Mouse (Mus musculus) G1E (cell line): ENCODE results near the gene Ccnd3. TPM values are rescaled to one million over a fixed set of nuclear protein-coding genes. Genes with fewer than 3 reads are reported as not detected.

Experiments
- ATAC-seq: 2 replicates; pipeline ENCODE4 v1.8.0; 2016; ENCODE audit warnings: mild to moderate bottlenecking; ENCODE audit not compliant: insufficient number of reproducible peaks, poor library complexity, low FRiP score, severe bottlenecking; ENCODE audit errors: extremely low read depth
- DNase-seq: peaks from one replicate; pipeline ENCODE4 v3.0.0; 2012; ENCODE audit warnings: low spot score
- H3K27me3 ChIP-seq: 2 replicates; pipeline ENCODE4 v1.6.1; 2012; ENCODE audit warnings: mild to moderate bottlenecking, low read length, inconsistent platforms; ENCODE audit not compliant: insufficient read depth
- H3K36me3 ChIP-seq: replicated peaks from 2 replicates; pipeline ENCODE3; 2012; ENCODE audit warnings: mild to moderate bottlenecking, inconsistent platforms
- H3K4me1 ChIP-seq: 2 replicates; pipeline ENCODE4 v1.6.1; 2012; ENCODE audit warnings: low read depth, low read length, inconsistent platforms, mixed read lengths; ENCODE audit not compliant: insufficient read depth
- H3K4me3 ChIP-seq: 2 replicates; pipeline ENCODE4 v1.5.1; 2012; ENCODE audit warnings: low read depth, mild to moderate bottlenecking, inconsistent platforms, low read length, moderate library complexity, mixed read lengths
- H3K9me3 ChIP-seq: replicated peaks from 2 replicates; pipeline ENCODE4 v1.6.1; 2012; ENCODE audit warnings: inconsistent platforms
- CTCF ChIP-seq: IDR thresholded peaks from 2 replicates; pipeline ENCODE4 v1.5.1; 2012; ENCODE audit warnings: low read depth, low read length, inconsistent platforms, mixed read lengths
- GATA1 ChIP-seq: IDR thresholded peaks from 2 replicates; pipeline ENCODE4 v1.6.1; 2012; ENCODE audit warnings: borderline replicate concordance, low read length, inconsistent platforms, mixed read lengths
- GATA2 ChIP-seq: IDR thresholded peaks from 2 replicates; pipeline ENCODE4 v1.6.1; 2012; ENCODE audit warnings: low read depth, low read length, inconsistent platforms, borderline replicate concordance
- POLR2AphosphoS5 ChIP-seq: IDR thresholded peaks from 2 replicates; pipeline ENCODE4 v1.6.1; 2012; ENCODE audit warnings: low read depth, low read length, inconsistent platforms; ENCODE audit not compliant: insufficient replicate concordance
- TAL1 ChIP-seq: conservative IDR thresholded peaks from 2 replicates; pipeline ENCODE4 v1.6.1; 2012; ENCODE audit warnings: low read depth, low read length, inconsistent platforms, mixed read lengths
- polyA plus RNA-seq: library from polyadenylated mRNA; stranded (reverse); fragments of >175 nt; gene quantifications from 2 replicates; pipeline ENCODE4 v1.2.3, GENCODE M21; 2012
- total RNA-seq, 2 experiments: library from RNA; stranded (forward) in 1 of 2; stranded (reverse) in 1 of 2; fragments of 200-1000 nt in 1 of 2; fragments of >200 nt in 1 of 2; fragmentation: Nextera tagmentation in 1 of 2; gene quantifications; 2 replicates each; pipeline ENCODE4 v1.2.3; 2014 to 2017

Gene Ccnd3
- total and polyA plus RNA-seq, 3 experiments = 134 to 426 (median 229) TPM

- Histone ChIP-seq H3K27me3 (no peaks in the 10 kb centered on the region), H3K36me3 (peaks cover 96% of the 10 kb centered on the region), H3K4me3 (no peak overlapping the region), H3K9me3 (no peaks in the 10 kb centered on the region), H3K4me1 (peaks cover 65% of the 10 kb centered on the region)
- TF ChIP-seq TAL1 (no peak), GATA2 (no peak), CTCF (no peak), GATA1 (no peak), POLR2AphosphoS5 (no peak)
- ATAC-seq = no peak
- DNase-seq = no peak
Observed at GRCm38 (mm10) chr17:47600601-47601388, 95.9 kb downstream of the Ccnd3 start.

GRCm38 (mm10) chr17:47601389-47601755 lies 96.5 kb downstream of the Ccnd3 start:
- Histone ChIP-seq H3K4me3 (peak overlapping the region; percentile 11; the same call in 1 of the 2 replicates), H3K9me3 (no peaks in the 10 kb centered on the region), H3K4me1 (peaks cover 60% of the 10 kb centered on the region), H3K36me3 (peaks cover 96% of the 10 kb centered on the region), H3K27me3 (no peaks in the 10 kb centered on the region)
- ATAC-seq = no peak
- DNase-seq = no peak
- TF ChIP-seq POLR2AphosphoS5 (no peak), GATA1 (no peak), GATA2 (no peak), CTCF (no peak), TAL1 (no peak)

- TF ChIP-seq TAL1 (no peak), GATA1 (no peak), GATA2 (no peak), POLR2AphosphoS5 (no peak), CTCF (no peak)
- H3K4me3 ChIP-seq = no peak overlapping the region
- peaks cover 59% of the 10 kb centered on the region for H3K4me1 ChIP-seq
- peaks cover 95% of the 10 kb centered on the region for H3K36me3 ChIP-seq
- H3K9me3 ChIP-seq = no peaks in the 10 kb centered on the region
- ATAC-seq (no peak), DNase-seq (no peak)
- no peaks in the 10 kb centered on the region for H3K27me3 ChIP-seq
Observed at GRCm38 (mm10) chr17:47602289-47602688, 97.4 kb downstream of the Ccnd3 start.

- H3K4me3 ChIP-seq = no peak overlapping the region
- no peaks in the 10 kb centered on the region for H3K9me3 ChIP-seq
- no peak for ATAC-seq
- TF ChIP-seq CTCF (no peak), POLR2AphosphoS5 (no peak), GATA2 (no peak), GATA1 (no peak), TAL1 (no peak)
- DNase-seq = no peak
- peaks cover 82% of the 10 kb centered on the region for H3K36me3 ChIP-seq
- H3K27me3 ChIP-seq = no peaks in the 10 kb centered on the region
- peaks cover 40% of the 10 kb centered on the region for H3K4me1 ChIP-seq
Observed at GRCm38 (mm10) chr17:47606220-47606619, 101.4 kb downstream of the Ccnd3 start.

GRCm38 (mm10) chr17:47609182-47609581 lies 104.3 kb downstream of the Ccnd3 start:
- TF ChIP-seq GATA1 = no peak
- no peak for TF ChIP-seq POLR2AphosphoS5
- no peak for TF ChIP-seq TAL1
- no peak for TF ChIP-seq CTCF
- ATAC-seq = no peak
- Histone ChIP-seq H3K4me3 (no peak overlapping the region; the same call in 1 of the 2 replicates), H3K27me3 (no peaks in the 10 kb centered on the region), H3K36me3 (peaks cover 75% of the 10 kb centered on the region), H3K9me3 (no peaks in the 10 kb centered on the region), H3K4me1 (peaks cover 51% of the 10 kb centered on the region)
- DNase-seq = no peak

GRCm38 (mm10) chr17:47610849-47611660 lies 106.2 kb downstream of the Ccnd3 start, which contains the start of the genes Bysl, Med20 and Gm20517:
Gene Bysl, minus strand, starts transcription at chr17:47611492.
Gene Med20, plus strand, starts transcription at chr17:47611582.
Gene Gm20517, plus strand, starts transcription at chr17:47611589.
- Histone ChIP-seq H3K4me1 (peaks cover 64% of the 10 kb centered on the region), H3K36me3 (peaks cover 75% of the 10 kb centered on the region), H3K4me3 (peak within 1 kb of the TSS; percentile 85), H3K27me3 (no peaks in the 10 kb centered on the region), H3K9me3 (no peaks in the 10 kb centered on the region)
- DNase-seq = peak; percentile 75
- peak; percentile 81 for ATAC-seq
- TF ChIP-seq POLR2AphosphoS5 = no peak
- TF ChIP-seq CTCF = peak; percentile 17; the same call in 1 of the 2 replicates

GRCm38 (mm10) chr17:47611661-47611982 lies 106.8 kb downstream of the Ccnd3 start:
- ATAC-seq (no peak), DNase-seq (no peak)
- Histone ChIP-seq H3K27me3 (no peaks in the 10 kb centered on the region), H3K36me3 (peaks cover 76% of the 10 kb centered on the region), H3K4me1 (peaks cover 68% of the 10 kb centered on the region), H3K9me3 (no peaks in the 10 kb centered on the region), H3K4me3 (peak overlapping the region; percentile 85)
- TF ChIP-seq POLR2AphosphoS5 (no peak), GATA2 (no peak), GATA1 (no peak), TAL1 (no peak), CTCF (no peak)
